23 mouse cellular contexts compared by ENCODE assay signal in genomic region chr13:52070731-52071663, GRCm38 (mm10).
DNase-seq lines count a peak whose midpoint lies in the region; ATAC-seq lines count a peak whose summit lies in the region.
"Had no signal": no experiment of that assay in that cellular context is flagged by ENCODE, and none has a peak within 500 bp of the region (broad histone marks: within the 10 kb centered on the region; RNA-seq: fewer than 3 reads in every experiment).

No protein-coding gene starts in this region.

- 92% methylated on average over 19 of the region's 19 CpGs for WGBS in hindbrain, embryonic 14.5 days

- peak; percentile 57 for DNase-seq in ZHBTc4 (ENCODE audit: low read depth, low spot score)
- no peak for DNase-seq in layer of hippocampus, adult 18-20 months (ENCODE audit: low spot score in 2 of 2)
- no peak for DNase-seq in hindbrain, embryonic 14.5 days (ENCODE audit: low spot score)
- DNase-seq: adrenal gland, postnatal 36 days; cerebellum, adult 9-11 months; gastrocnemius, postnatal 36 days; heart, postnatal 14 days; kidney, adult 2 months; kidney, postnatal 14 days; layer of hippocampus, adult 9-11 months had no signal

- H3K27ac ChIP-seq in hindbrain, embryonic 14.5 days, result no peak overlapping the region
- H3K27ac ChIP-seq: embryonic facial prominence, embryonic 15.5 days; forebrain, embryonic 12.5 days; hindbrain, postnatal 0 days; limb, embryonic 13.5 days; neural tube, embryonic 13.5 days; stomach, postnatal 0 days had no signal

- H3K27me3 ChIP-seq in megakaryocyte, embryonic 14.5 days (replicated peaks), result peaks cover 17% of the 10 kb centered on the region
- no peaks in the 10 kb centered on the region for H3K27me3 ChIP-seq in hindbrain, embryonic 14.5 days (ENCODE audit: control insufficient read depth, insufficient read depth, low read length)
- H3K27me3 ChIP-seq: embryonic facial prominence, embryonic 15.5 days; limb, embryonic 13.5 days; neural tube, embryonic 13.5 days had no signal

- no peak for ATAC-seq in megakaryocyte, adult 5-6 weeks (ENCODE audit: poor library complexity, severe bottlenecking)
- peak; percentile 58 for ATAC-seq in inflammation-experienced regulatory T-cells, adult 6 months
- peak; percentile 74 for ATAC-seq in megakaryocyte progenitor cell, adult 5-6 weeks (replicated peaks; ENCODE audit: poor library complexity)
- ATAC-seq in erythroblast, adult 5-6 weeks (replicated peaks; ENCODE audit: low FRiP score, poor library complexity, severe bottlenecking), result no peak
- no peak for ATAC-seq in hindbrain, embryonic 14.5 days (ENCODE audit: low FRiP score)
- ATAC-seq: hindbrain, postnatal 0 days; lung, postnatal 0 days had no signal

- peak overlapping the region; percentile 39 for H3K4me3 ChIP-seq in megakaryocyte, embryonic 14.5 days (replicated peaks)
- no peak overlapping the region for H3K4me3 ChIP-seq in hindbrain, embryonic 14.5 days (replicated peaks; ENCODE audit: low read length)
- H3K4me3 ChIP-seq: embryonic facial prominence, embryonic 15.5 days; forebrain, embryonic 12.5 days; limb, embryonic 13.5 days; neural tube, embryonic 13.5 days had no signal

- H3K9me3 ChIP-seq in megakaryocyte, embryonic 14.5 days, result no peaks in the 10 kb centered on the region
- H3K9me3 ChIP-seq in hindbrain, embryonic 14.5 days (ENCODE audit: control insufficient read depth, low read length), result no peaks in the 10 kb centered on the region
- H3K9me3 ChIP-seq: embryonic facial prominence, embryonic 15.5 days; forebrain, embryonic 12.5 days; limb, embryonic 13.5 days; neural tube, embryonic 13.5 days had no signal

- no peak overlapping the region for H3K9ac ChIP-seq in hindbrain, embryonic 14.5 days
- H3K9ac ChIP-seq: embryonic facial prominence, embryonic 15.5 days; forebrain, embryonic 12.5 days; limb, embryonic 13.5 days; neural tube, embryonic 13.5 days had no signal

- no peak overlapping the region for H3K4me2 ChIP-seq in hindbrain, embryonic 14.5 days (replicated peaks)
- H3K4me2 ChIP-seq: embryonic facial prominence, embryonic 15.5 days; forebrain, embryonic 12.5 days; heart, embryonic 11.5 days; limb, embryonic 13.5 days; neural tube, embryonic 13.5 days had no signal

- no peaks in the 10 kb centered on the region for H3K36me3 ChIP-seq in megakaryocyte, embryonic 14.5 days (replicated peaks; ENCODE audit: low read length)
- no peaks in the 10 kb centered on the region for H3K36me3 ChIP-seq in hindbrain, embryonic 14.5 days (replicated peaks; ENCODE audit: control insufficient read depth, insufficient read depth)
- H3K36me3 ChIP-seq: embryonic facial prominence, embryonic 15.5 days; forebrain, embryonic 12.5 days; limb, embryonic 13.5 days; neural tube, embryonic 13.5 days had no signal

- H3K4me1 ChIP-seq in megakaryocyte, embryonic 14.5 days, result peaks cover 85% of the 10 kb centered on the region
- H3K4me1 ChIP-seq in hindbrain, embryonic 14.5 days (replicated peaks; ENCODE audit: control insufficient read depth, insufficient read depth, low read length), result no peaks in the 10 kb centered on the region
- H3K4me1 ChIP-seq: forebrain, embryonic 12.5 days; neural tube, embryonic 13.5 days had no signal

Comparison
In these comparisons a context has a peak if more than half of its experiments do, and no peak if none do; other contexts are left out.
1. ATAC-seq: peak in inflammation-experienced regulatory T-cells, adult 6 months (single experiment) and megakaryocyte progenitor cell, adult 5-6 weeks (single experiment); none in megakaryocyte, adult 5-6 weeks (single experiment), erythroblast, adult 5-6 weeks (single experiment) and hindbrain, embryonic 14.5 days (single experiment).